Mouse (Mus musculus) forebrain, postnatal 0 days (tissue): ENCODE results near the gene Klk9. TPM values are rescaled to one million over a fixed set of nuclear protein-coding genes. Genes with fewer than 3 reads are reported as not detected.

Experiments used
- ATAC-seq: fragments of 200-750 bp; cut with Nextera tagmentation; 2 replicates; pipeline ENCODE4 v1.8.0; 2017; ENCODE audit warnings: mild to moderate bottlenecking, moderate library complexity
- DNase-seq: peaks from one replicate; pipeline ENCODE4 v3.0.0-alpha.2; 2015
- H3K27ac ChIP-seq: fragments of 300-500 bp; sonication (generic); 2 replicates; pipeline ENCODE4 v1.5.1; 2014; ENCODE audit warnings: low read depth, mild to moderate bottlenecking, antibody characterized with exemption, low read length, moderate library complexity, mixed read lengths
- H3K27me3 ChIP-seq: fragments of 300-500 bp; sonication (generic); 2 replicates; pipeline ENCODE4 v1.6.1; 2014; ENCODE audit warnings: mild to moderate bottlenecking, low read length, mixed read lengths; ENCODE audit not compliant: insufficient read depth
- H3K36me3 ChIP-seq: fragments of 300-500 bp; sonication (generic); 2 replicates; pipeline ENCODE4 v1.6.1; 2014; ENCODE audit warnings: mild to moderate bottlenecking, moderate library complexity; ENCODE audit not compliant: insufficient read depth
- H3K4me1 ChIP-seq: fragments of 300-500 bp; sonication (generic); 2 replicates; pipeline ENCODE4 v1.6.1; 2014; ENCODE audit warnings: antibody characterized with exemption; ENCODE audit not compliant: insufficient read depth
- H3K4me2 ChIP-seq: fragments of 300-500 bp; sonication (generic); 2 replicates; pipeline ENCODE4 v1.6.1; 2014; ENCODE audit warnings: low read depth, mild to moderate bottlenecking, moderate library complexity
- H3K4me3 ChIP-seq: fragments of 300-500 bp; sonication (generic); 2 replicates; pipeline ENCODE4 v1.5.1; 2014; ENCODE audit warnings: low read depth, low read length, mixed read lengths
- H3K9ac ChIP-seq: fragments of 300-500 bp; sonication (generic); 2 replicates; pipeline ENCODE4 v1.6.1; 2014; ENCODE audit warnings: mild to moderate bottlenecking
- H3K9me3 ChIP-seq: fragments of 300-500 bp; sonication (generic); 2 replicates; pipeline ENCODE4 v1.6.1; 2016; ENCODE audit warnings: low read length
- CTCF ChIP-seq: sonication (generic); IDR thresholded peaks from 2 replicates; pipeline ENCODE4 v1.5.1; 2016; ENCODE audit warnings: antibody characterized with exemption, control low read depth, low read depth
- WGBS: fragments of 180-500 bp; shearing (Covaris S2); extraction: QIAGEN DNeasy Blood & Tissue Kit; methylation state at CpG from one replicate; pipeline ENCODE4 v1.1.7; 2014; 5-methylcytosine and 5-hydroxymethylcytosine counted together
- polyA plus RNA-seq: library from polyadenylated mRNA; unstranded; fragments of >200 nt; fragmentation: Nextera tagmentation; extraction: Ambion mirVana; gene quantifications from 2 replicates; pipeline ENCODE4 v1.2.1, GENCODE M21; 2015
- total RNA-seq: library from RNA; depleted of rRNA; stranded (reverse); fragments of >200 nt; gene quantifications from 2 replicates; pipeline ENCODE4 v1.2.3, GENCODE M21; 2014; rRNA removed

The Klk9 gene
- total RNA-seq (not detected in 2 replicates), polyA plus RNA-seq (not detected in 2 replicates)

DNA sequence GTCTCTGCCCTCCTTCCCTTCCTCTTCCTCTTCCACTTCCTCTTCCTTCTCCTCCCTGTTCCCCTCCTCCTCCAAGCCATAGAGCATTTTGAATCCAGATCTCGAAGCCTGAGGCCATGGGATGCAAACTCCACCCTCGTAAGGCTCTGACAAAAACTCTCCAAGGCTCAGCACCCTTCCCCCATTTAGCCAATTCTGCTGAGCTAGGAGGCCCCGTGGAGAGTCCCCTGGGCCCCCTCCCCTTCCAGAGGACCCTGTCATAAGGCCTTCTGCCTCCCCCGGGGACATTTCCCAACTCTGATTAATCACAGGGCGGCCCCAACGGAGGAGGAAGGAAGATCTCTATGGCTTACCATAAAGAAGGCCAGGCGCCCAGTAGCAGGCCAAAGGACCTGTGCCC is at the start of gene Klk9:
TSS of gene Klk9 (plus strand) at position 301 of the 400 bp plus-strand sequence.
- no peaks in the 10 kb centered on the region for H3K4me1 ChIP-seq
- 78% methylated on average over 7 of the region's 7 CpGs for WGBS
- no peak for TF ChIP-seq CTCF
- no peak within 1 kb of the TSS for H3K27ac ChIP-seq
- ATAC-seq (no peak), DNase-seq (no peak)
- no peak within 1 kb of the TSS for H3K4me2 ChIP-seq
- H3K9ac ChIP-seq, result no peak within 1 kb of the TSS
- H3K4me3 ChIP-seq, result no peak within 1 kb of the TSS
- no peaks in the 10 kb centered on the region for H3K36me3 ChIP-seq
- H3K27me3 ChIP-seq, result no peaks in the 10 kb centered on the region; the same call in 1 of the 2 replicates
- no peaks in the 10 kb centered on the region for H3K9me3 ChIP-seq

DNA sequence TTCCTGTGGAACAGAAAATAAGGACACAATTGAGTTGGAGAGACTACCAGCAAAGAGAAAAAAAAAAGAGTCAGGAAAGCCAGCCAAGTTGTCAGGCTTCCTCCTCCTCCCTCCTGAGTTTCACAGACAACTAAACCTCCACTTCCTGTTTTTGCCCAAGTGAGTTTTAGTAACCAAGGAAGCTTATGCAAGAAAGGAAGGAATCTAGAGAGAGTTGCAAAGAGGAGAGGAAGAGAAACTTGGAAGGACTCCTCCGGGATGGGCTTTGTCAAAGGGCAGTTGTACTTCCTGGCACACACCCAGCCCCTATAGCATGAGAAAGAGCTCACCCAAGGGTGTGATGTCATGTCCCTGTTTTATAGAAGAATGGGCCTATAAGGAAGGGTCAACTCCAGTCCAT is 43.9 kb upstream of the Klk9 start:
- WGBS, result 52% methylated on average over 1 of the region's 1 CpGs

DNA sequence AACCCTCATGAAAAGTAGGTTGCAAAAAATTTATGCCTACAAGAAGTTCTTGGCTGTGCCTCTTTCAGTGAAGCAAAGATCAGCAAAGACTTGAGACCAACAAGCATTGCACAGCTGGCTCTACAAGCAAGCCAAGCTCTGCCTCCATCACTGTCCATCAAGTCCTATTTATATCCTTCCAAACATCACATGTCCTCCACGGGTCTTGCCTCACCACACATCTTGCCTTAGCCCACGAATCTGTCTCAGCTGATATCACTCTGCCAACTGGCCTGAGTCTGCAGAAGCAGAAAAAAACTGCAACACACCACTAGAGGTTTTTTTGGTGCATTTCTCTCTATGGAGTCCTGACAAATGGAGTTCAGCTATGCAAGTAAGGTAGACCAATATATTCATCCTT is 38.9 kb upstream of the Klk9 start:
- no peak for ATAC-seq
- Histone ChIP-seq H3K4me2 (no peak overlapping the region), H3K36me3 (no peaks in the 10 kb centered on the region), H3K9ac (no peak overlapping the region), H3K27ac (no peak overlapping the region), H3K27me3 (no peaks in the 10 kb centered on the region), H3K4me3 (no peak overlapping the region), H3K4me1 (no peaks in the 10 kb centered on the region), H3K9me3 (no peaks in the 10 kb centered on the region)
- 69% methylated on average over 2 of the region's 2 CpGs for WGBS
- DNase-seq, result no peak
- no peak for TF ChIP-seq CTCF

More for the DNA sequence above, 43.9 kb upstream of the Klk9 start:
- TF ChIP-seq CTCF, result no peak
- ATAC-seq, result no peak
- H3K27ac ChIP-seq, result no peak overlapping the region
- H3K9me3 ChIP-seq, result no peaks in the 10 kb centered on the region
- H3K4me3 ChIP-seq, result no peak overlapping the region
- H3K9ac ChIP-seq, result no peak overlapping the region
- H3K4me1 ChIP-seq, result no peaks in the 10 kb centered on the region
- H3K36me3 ChIP-seq, result no peaks in the 10 kb centered on the region
- no peak for DNase-seq
- H3K4me2 ChIP-seq, result no peak overlapping the region
- H3K27me3 ChIP-seq, result no peaks in the 10 kb centered on the region

DNA sequence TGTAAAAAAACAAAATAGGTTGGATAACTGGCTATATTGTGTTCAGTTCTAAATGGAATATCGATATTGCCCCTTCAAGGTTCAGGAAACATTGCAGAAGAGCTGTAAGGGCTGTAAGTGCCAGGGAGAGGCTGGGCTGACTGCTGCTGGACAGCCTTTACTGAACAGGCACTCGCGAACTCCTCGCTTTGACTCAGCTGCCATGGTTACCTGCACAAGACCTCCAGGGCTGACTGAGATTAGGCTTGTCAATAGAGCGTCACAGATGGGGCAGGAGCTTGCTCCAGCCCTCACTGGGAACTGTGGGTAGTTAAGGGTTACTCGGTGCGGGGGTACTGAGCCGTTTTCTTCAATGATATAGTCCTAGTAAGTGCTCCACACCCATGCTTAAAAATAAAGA is 25.2 kb upstream of the Klk9 start:
- no peak overlapping the region for H3K4me3 ChIP-seq
- no peak overlapping the region for H3K9ac ChIP-seq
- H3K36me3 ChIP-seq, result no peaks in the 10 kb centered on the region
- no peaks in the 10 kb centered on the region for H3K4me1 ChIP-seq
- 35% methylated on average over 8 of the region's 8 CpGs for WGBS
- ATAC-seq (peak; percentile 77), DNase-seq (no peak)
- H3K27me3 ChIP-seq, result no peaks in the 10 kb centered on the region
- H3K4me2 ChIP-seq, result no peak overlapping the region
- no peak overlapping the region for H3K27ac ChIP-seq
- no peak for TF ChIP-seq CTCF
- H3K9me3 ChIP-seq, result no peaks in the 10 kb centered on the region

DNA sequence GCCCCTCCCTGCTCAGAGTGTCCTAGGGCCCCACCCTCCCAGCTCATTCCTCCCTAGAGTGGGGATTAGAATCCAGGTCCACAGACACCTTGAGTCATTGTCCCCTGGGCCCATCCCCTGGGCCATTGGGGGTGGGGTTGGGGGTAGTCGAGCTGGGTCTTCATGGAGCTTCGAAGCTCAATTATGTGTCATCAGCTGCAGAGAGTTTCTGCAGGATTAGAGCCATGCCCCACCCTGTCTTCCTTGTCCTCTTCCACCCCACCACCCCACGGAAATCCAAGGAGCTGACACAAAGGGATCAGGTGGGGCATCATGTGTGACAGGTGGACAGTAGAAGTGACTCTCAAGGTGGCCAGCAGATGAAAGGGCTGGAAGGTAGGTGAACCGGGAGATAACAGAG is 23.1 kb upstream of the Klk9 start, which contains the start of gene Klk12:
TSS of gene Klk12 (plus strand) at position 301 of the 400 bp plus-strand sequence.
- H3K27me3 ChIP-seq, result no peaks in the 10 kb centered on the region
- H3K36me3 ChIP-seq, result no peaks in the 10 kb centered on the region
- H3K9me3 ChIP-seq, result no peaks in the 10 kb centered on the region
- H3K9ac ChIP-seq, result no peak within 1 kb of the TSS
- H3K4me1 ChIP-seq, result no peaks in the 10 kb centered on the region
- H3K4me3 ChIP-seq, result no peak within 1 kb of the TSS
- H3K4me2 ChIP-seq, result no peak within 1 kb of the TSS
- no peak within 1 kb of the TSS for H3K27ac ChIP-seq
- TF ChIP-seq CTCF, result no peak
- DNase-seq (no peak), ATAC-seq (no peak)
- WGBS, result 81% methylated on average over 4 of the region's 4 CpGs

DNA sequence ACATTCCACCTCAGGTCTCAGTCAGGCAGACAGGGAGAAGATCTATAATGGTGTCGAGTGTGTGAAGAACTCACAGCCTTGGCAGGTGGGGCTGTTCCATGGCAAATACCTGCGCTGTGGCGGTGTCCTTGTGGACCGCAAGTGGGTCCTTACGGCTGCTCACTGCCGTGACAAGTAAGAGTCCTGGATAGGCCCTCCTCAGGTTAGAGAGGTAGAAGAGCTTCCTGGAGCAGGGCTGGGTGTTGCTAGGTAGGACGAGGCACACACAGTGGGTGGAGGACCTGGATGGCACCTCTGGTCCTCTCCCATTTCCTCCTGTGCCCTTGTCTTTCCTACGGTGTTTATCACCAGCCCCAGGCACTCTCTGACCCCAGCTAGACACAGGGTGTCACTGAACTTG is 22.1 kb upstream of the Klk9 start:
- no peaks in the 10 kb centered on the region for H3K9me3 ChIP-seq
- no peak overlapping the region for H3K4me2 ChIP-seq
- 93% methylated on average over 8 of the region's 8 CpGs for WGBS
- ATAC-seq (no peak), DNase-seq (no peak)
- H3K36me3 ChIP-seq, result no peaks in the 10 kb centered on the region
- no peak overlapping the region for H3K4me3 ChIP-seq
- H3K9ac ChIP-seq, result no peak overlapping the region
- no peak overlapping the region for H3K27ac ChIP-seq
- no peak for TF ChIP-seq CTCF
- H3K4me1 ChIP-seq, result no peaks in the 10 kb centered on the region
- no peaks in the 10 kb centered on the region for H3K27me3 ChIP-seq

DNA sequence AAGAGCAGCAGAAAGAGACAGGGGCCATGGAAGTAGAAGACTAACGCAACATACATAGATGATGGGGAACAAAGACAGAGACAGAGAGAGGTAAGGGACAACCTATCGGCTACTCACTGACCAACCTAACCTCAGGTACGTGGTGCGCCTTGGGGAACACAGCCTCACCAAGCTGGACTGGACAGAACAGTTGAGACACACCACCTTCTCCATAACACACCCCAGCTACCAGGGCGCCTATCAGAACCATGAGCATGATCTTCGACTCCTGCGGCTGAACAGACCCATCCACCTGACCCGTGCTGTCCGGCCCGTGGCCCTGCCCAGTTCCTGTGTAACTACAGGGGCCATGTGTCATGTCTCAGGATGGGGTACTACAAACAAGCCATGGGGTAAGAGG is 21.0 kb upstream of the Klk9 start:
- no peaks in the 10 kb centered on the region for H3K27me3 ChIP-seq
- no peak overlapping the region for H3K4me3 ChIP-seq
- H3K27ac ChIP-seq, result no peak overlapping the region
- H3K4me1 ChIP-seq, result no peaks in the 10 kb centered on the region
- H3K4me2 ChIP-seq, result no peak overlapping the region
- no peak for TF ChIP-seq CTCF
- ATAC-seq (no peak), DNase-seq (no peak)
- H3K9ac ChIP-seq, result no peak overlapping the region
- no peaks in the 10 kb centered on the region for H3K9me3 ChIP-seq
- H3K36me3 ChIP-seq, result no peaks in the 10 kb centered on the region
- 95% methylated on average over 10 of the region's 10 CpGs for WGBS
